Mouse (Mus musculus) adipocyte (in vitro differentiated cells): Measurements from ENCODE around the gene Ift22.
A peak's percentile ranks its signal among the peaks of the same experiment; 100 is the strongest.

Experiments
- DNase-seq: peaks from one replicate; pipeline ENCODE4 v3.0.0-alpha.2; 2016; ENCODE audit warnings: low spot score

Ift22 gene

DNA sequence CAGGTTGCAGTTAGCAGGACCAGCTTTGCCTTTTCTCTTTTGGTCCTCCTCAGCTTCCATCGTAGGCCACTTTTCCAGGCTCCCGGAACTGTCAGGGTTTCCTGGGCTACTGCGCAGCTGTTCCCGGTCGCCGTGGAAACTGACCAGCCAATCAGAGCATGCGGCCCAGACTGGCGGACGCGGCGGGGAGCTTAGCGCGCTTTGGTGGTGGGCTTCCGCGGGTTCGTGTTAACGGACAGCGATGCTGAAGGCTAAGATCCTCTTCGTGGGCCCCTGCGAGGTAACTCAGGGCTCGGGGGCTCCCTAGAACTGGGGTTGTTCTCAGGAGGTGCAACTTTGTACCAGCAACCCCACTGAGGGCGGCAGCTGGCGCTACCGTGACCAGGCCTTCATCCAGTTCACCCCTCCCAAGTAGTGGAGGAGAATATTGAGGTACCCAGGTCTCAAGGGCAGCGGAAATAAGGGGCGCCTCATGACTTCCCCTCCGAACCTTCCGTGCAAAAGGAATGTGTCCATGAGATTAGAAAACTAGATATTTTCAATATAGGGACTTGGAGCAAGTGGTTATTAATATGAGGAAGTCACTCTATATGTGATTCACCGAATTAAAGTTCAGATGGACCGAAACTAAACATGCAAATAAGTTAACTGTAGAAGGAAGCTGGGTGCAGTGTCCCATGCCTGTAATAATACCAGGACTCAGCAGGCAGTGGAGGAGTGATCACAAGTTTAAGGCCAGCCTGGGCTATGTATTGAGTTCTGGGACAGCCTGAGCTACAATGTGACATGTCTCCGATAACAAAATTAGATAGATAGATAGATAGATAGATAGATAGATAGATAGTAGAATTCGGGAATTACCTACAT is at the start of gene Ift22:
Gene Ift22, plus strand, starts transcription at position 160 of the 867 bp plus-strand sequence.
- peak; percentile 91 for DNase-seq

DNA sequence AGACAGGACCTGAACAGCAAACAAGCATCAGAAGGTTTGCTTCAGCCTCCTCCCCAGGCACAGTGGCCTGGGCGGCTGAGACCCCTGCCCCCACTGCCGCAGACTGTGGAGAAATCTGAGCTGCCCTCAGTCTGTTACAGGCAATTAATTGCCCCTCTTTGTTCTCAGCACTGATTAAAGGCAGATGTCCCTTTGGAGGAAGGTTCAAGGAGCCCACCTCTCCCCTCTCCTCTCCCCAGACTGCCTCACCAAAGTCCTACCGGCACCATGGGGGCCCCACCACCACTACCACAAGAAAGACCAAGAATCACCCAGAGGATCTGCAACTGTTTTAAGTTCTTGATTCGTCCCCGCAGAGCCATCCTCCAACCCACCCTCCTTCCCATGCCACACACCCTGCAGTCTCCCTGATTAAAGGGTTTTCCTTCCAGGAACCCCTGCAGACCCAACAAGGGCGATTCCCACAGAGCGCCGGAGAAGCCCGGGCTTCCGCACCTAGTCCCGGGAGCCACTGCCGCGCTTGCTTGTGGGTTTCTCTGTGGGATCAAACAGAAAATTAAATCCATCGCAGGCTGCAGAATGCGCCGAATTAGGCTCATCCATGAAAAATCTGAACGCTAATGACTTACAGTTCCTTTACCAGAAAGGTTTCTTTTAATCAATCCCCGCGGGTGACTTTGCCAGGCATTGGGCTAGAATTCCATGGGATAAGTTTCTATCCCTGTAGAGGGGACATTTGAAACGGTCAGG is 46.6 kb upstream of the Ift22 start:
- no peak for DNase-seq

DNA sequence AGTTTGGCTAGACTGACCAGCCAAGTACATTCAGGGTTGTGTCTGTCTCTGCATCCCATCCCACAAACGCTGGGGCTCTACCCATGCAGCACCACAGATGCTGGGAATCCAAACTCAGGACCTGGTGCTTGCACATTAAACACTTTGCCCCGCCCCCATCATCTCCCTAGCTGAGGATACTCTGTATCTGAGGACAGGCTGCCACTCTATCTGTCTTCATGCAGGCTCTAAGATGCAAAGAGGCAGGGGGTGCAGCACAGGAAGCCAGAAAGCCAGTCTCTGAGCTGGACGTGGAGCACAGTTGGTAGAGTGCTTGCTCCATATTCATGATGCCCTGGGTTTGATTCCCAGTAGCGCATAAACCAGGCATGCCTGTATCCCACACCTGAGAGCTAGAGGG is 45.1 kb upstream of the Ift22 start:
- DNase-seq = no peak

DNA sequence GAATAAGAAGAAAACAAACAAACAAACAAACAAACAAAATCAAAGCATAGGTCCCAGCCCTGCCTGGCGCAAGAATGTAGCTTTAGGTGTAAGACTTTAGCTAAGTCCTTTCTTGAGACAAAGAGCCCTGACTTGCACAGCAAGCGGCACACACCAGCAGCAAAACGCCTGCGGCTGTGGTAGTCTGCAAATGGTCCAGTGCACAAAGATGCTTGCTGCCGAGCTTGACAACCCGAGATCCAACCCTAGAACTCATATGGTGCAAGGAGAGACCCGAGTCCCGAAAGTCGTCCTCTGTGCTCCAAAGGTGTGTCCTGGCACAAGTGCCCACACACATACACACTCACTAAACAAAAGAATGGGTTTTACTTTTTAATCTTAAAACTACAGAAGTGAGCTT is 44.7 kb upstream of the Ift22 start:
- DNase-seq = no peak

DNA sequence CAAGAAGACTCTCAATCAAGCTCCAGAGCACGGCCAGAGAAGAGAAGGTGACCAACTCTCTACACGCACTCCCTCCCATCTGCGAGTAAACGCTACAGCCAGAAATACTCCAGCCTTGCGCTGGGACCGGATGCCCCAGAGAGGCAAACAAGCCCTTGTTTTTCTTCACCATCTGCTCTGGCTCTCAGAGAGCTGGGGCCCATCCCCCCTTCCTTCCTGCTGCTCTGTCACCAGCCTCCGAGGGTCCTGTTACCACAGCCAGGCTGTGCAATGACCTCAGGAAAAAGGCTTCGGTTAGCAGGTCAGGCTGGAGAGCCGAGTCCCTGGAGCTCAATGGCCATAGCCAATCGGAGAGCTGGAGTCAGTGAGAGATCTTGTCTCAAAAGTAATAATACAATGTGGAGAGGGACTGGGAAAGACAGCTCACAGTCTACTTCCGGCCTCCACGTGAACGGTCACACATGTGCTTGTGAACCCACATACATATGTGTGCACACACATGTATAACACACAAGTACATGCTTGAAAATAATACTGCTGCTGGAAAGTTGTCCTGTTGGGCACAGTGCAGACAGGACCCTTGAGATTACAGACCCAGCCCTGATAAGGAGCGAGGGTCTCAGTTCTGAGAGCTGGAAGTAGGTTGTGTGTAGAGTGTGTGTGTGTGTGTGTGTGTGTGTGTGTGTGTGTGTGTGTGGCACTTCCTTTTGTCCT is 43.8 kb upstream of the Ift22 start:
- DNase-seq = no peak

DNA sequence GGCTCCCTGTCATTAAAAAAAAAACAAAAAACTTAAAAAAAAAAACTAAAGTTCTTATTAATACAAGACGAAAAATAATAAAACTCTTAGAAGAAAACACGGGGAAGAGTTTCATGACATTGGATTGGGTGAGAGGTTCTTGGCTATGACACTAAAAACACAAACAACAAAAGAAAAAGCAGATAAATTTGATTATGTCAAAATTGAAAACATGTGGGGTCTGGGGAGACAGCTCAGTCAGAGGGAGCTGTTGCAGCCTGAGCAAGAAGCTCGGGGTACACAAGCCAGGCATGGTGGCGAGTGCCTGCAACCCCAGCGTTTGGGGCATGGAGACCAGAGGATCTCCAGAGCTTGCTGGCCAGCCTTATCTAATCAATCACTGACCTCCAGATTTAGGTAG is 40.2 kb upstream of the Ift22 start:
- no peak for DNase-seq

DNA sequence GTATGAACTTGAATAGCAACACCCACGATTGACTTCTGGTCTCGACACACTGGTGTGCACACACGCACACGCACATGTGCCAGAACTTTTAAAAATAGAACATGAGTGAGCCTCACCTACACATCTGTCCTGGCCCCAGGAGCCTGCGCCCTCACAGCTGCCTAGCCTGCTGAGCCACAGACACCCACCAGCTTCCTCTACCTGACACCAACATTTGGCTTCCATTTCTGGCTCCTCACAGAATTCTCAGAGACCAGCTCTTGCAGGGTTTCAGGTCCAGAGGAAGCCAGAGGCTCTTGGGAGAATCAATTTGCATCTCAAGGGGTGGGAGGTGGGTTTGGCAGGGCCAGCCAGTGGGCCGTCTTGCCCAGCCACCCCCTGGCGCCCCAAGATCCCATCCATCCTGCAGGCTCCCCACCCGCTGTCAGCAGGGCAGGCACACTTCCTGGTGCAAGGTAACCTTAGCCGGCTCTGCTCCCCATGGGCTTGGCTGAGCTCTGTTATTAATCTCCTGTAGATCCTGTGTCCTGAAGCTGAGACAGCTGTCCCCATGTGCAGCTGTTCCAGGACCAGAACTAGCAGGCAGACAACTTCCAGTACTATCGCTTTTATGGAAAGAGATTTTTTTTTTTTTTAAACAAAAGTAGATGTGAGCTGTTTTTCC is 38.4 kb upstream of the Ift22 start:
- no peak for DNase-seq

DNA sequence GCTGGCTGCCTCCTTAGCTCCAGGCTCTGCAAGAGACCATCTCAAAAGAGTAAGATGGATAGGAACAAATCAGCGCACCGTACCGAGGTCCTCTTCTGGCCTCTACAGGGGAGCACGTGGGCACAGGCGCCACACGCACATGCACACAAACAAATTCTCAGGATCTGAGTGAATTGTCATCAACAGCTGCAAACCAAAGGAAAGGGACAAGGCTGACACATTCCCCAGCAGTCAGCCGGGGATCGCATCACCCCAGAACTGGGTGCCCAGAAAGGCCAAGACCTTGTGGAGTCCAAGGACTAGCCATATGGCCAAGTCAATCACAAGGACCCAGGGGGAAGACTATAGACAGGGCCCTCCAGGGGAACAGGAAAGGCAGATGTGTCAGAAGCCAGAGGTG is 35.5 kb upstream of the Ift22 start:
- DNase-seq = no peak

DNA sequence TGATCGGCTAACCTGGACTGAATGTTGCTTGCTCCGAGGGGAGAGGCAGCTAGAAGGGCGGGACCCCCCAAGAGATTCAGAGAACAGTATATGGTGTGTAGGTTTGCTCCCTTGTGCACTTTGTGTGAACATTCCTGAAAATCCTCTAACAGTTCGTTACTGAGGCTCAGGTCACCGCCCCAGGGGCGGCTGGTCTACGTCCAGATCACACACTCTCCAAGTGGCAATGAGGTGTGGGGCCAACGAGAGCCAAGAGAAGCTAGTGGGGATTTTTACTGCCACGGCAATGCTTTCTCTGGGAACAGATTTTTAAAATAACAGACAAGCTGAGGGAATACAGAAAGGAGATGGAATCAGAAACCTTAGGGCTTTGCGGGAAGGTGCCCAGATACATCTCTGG is 33.7 kb upstream of the Ift22 start:
- no peak for DNase-seq

DNA sequence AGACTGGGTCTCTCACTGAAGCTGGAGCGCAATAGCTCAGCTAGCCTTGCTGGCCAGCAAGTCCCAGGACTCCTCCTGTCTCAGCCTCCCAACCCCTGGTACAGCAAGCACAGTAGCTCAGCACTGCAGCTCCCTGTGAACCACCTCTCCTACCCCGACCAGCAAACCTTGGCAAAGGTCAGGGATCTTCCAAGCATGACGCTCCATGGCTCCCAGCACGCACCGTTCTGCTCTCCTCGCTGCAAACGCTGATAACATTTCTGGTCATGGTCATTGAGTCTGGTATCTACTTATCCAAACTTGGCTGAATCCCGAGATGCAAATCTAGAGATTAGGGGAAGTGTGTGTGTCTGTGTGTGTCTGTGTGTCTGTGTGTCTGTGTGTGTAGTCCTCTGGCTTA is 27.8 kb upstream of the Ift22 start:
- no peak for DNase-seq

DNA sequence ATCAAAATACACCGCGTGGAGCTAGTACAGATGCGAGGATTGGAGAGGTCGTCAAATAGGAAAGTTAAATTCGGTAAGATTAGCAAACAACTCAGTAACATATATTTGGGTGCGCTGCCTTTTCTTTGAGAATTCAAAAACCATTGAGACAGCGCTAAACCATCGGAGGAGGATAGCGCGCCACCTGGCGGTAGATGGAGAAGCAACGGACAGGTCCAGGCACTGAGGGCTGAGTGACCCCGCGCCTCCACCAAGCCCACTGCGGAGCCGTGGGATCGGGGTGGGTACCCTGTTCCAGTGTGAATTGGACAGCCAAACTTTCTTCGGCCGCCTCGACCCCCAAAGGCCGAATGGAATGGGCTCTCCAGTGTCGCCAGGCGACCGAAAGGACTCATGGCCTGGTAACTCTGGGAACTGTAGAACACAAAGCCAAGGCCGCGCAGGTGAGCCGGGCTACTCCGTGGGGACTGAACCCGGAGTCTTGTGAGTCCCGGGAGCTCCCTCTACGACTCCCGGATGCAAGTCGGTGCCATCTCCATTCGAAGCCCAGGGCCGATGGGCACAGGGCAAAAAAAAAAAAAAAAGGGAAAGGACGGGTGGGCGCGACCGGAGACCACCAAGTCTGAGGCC is 26.5 kb upstream of the Ift22 start:
- peak; percentile 48 for DNase-seq

DNA sequence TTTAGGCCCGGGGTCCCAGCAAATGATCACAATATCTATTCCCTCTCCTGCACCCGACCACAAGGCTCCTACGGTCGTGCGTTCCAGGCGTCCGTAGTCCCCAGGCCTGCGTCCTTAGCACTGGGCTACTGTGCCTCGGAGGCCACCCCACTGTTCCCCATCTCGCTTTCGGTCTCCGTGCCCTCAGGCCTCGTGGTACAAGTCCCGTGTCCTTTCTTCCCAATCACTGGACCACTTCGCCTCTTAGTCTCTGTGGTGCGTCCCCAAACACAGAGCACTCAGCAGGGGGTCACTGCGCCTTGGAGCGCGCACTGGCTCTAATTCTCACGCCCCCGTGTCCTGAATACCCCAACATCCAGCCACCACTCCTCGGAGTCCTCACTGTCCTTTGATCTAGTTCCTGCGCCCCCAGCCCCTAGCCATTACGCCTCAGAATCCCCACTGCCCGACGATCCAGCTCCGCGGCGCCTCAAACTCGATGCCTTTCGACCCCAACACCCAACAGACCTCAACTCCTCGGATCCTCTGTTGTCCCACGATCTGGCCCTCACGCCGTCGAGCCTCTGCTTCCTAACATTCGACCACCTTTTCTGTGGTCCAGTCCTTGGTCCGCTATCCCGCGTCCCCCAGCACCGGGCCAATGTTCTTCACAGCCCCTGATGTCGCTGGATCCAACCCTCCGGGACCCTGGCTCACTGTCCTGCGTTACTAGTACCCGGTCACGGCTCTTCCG is 25.7 kb upstream of the Ift22 start:
- no peak for DNase-seq

DNA sequence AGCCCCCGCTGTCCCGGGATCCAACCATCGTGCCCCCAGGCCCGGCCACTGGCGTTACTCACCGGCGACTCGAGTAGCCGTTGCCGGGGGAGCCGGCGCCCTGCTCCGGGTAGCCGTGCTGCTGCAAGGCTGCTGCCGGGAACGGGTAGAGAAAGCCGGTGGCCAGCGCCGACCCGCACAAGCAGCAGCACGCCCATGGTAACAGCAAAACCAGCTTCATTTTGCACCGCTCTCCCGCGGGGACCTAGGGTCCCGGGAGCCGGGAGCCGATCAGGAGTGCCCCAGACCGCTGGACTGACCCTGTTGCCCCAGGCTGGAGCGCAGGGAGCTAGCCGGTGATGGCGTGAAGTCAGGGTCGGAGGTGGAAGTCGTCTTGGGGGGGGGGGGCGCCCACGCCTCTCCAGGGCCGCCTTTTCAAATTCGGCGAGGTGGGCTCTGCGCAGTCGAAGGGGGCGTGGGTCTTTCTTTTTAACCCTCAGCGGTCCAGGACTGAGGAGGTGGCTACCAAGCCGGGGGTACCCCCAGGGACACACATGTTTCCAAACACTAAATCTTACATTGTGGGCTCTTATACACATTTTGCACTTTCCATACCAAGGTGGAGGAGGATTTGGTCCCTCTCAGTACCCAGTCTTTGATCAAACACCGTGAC is 25.0 kb upstream of the Ift22 start, which contains the start of gene Col26a1:
Gene Col26a1, minus strand, starts transcription at position 422 of the 652 bp plus-strand sequence.
- no peak for DNase-seq

DNA sequence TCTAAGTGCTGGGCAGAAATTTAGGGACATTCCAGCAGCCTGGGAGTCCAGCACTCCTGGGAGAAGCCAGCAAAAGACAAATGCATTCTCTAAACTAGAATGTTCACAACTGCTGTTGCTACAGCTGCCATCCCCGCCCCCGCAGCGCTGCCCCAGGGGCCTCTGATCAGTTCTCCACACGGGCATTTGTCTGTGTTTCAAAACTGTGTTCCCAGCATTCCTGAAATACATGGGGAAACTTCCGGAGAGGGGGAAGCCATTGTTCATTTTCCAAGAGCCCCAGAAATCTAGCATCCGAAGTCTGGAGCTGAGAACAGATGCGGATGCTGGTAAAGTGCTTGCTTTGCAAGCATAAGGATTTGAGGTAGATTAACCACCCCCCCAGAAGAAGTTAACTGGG is 21.0 kb upstream of the Ift22 start:
- no peak for DNase-seq

DNA sequence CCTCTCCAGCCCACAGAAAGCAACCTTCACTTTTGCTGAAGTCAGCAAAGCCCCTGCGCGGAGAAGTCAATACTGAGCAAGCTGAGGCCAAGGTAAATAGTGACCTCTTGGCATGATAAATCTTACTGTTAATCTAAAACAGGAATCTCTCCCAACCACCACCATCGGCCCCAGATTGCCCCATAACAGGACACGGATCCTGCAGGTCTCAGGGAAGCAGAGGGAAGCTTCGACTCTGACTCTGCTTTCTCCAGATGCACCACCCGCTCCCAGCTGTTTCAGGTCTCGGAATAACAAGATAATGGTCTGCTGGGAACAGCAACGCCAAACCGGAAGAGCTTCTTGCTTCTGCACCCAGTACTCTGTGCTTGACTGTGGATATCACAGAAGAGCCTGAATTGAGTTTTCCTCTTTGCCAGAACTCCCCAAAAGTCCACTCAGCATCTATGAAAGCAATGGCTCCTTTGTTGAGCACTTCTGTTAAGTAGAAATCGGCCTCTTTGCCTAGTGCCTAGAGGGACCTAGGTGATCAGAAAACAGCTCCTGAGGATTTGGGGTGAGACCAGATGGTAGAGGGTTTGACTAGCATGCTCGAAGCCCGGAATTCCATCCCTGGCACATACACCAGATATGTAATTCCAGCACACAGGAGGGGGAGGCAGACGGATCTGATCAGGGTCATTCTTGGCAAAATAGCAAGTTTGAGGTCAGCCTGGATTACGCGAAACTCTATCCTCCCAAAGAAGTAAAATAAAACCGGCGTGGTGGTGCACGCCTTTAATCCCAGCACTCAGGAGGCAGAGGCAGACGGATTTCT is 19.2 kb upstream of the Ift22 start:
- DNase-seq = no peak

DNA sequence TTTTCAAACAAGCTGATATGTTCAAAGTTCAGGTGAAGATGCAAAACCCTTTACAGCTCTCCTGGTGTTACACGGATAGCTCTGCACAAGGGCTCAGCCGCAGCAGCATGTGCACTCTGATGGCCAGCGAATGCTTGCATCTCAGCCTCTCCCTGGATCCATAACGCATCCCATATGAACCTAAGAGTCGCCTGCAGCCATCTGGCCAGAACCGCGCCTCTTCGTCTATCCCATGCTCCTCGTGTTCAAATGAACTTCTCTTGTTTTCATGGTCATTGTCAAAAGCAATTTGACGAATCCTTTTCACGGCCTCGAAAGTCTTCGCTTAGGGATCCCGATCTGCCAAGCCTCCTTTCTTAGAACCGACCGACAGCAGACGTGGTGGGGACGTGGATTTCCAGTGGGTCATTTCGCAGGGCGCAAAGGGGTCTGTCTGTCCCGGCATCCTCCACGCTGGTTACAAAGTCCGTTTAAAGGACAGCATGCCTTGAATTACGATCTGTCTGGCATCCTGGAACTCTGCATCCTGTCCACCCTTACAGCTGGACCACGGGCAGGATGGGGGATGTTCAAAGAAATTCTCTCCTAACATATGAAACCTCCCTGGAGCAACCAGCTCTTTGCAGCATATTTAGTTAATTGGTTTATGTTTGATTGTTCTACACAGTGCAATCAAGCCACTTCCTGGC is 13.0 kb upstream of the Ift22 start:
- DNase-seq = no peak

DNA sequence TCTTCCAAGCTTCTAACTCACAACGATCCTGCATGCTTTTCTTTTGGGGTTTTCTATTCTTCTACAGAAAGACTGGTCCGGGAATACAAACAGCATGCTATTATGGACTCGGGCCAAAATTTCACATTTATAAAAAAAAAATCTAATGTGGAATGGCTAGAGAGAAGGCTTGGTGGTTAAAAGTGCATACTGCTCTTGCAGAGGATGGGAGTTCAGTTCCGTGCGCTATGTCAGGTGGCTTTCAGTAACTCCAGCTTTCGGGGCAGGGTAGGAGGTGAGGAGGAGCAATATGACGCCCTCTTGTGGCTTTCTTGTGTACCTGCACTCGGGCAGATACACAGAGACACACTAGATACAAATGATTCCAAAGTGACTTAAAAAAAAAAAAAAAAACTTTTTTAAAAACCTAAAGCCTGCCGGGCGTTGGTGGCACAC is 12.4 kb upstream of the Ift22 start:
- DNase-seq = no peak

DNA sequence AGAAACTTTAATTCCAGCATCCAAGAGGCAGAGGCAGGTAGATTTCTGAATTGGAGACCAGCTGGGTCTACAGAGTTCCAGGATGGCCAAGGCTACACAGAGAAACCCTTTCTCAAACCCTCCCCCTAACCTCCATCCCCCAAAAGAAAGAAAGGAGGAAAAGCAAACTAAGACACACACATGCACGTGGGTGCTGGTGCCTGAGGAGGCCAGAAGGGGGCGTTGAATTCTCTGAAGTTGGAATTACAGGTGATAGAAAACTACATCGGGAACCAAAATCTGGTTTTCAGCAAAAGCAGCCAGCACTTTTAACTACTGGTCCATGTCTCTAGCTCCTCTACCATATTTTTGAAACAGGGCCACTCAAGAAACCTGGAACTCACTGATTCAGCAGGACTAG is 3.3 kb upstream of the Ift22 start:
- DNase-seq = no peak

DNA sequence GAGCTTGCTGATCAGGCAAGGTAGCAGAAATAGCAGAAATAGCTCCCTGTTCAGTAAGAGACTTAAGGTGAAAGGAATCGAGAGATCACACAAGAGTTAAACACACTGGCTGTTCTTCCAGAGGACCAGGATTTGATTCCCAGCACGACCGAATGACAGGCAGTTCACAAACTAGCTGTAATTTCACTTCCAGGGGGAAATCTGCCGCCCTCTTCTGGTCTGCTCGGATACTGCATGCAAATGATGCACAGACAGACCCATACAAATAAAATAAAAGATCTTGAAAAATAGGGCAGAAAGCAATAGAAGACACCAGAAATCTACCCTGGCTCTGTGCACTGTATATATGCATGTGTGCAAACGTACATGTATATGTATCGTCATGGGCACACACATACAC is 2.3 kb upstream of the Ift22 start:
- peak; percentile 30 for DNase-seq
